Mouse (Mus musculus): ENCODE results near the gene Tmbim1.
"Not testable (repeated sequence)": the region's sequence is repeated elsewhere in the genome, so short reads cannot be mapped to it uniquely, and the experiment has no call there.

The Tmbim1 gene

DNA sequence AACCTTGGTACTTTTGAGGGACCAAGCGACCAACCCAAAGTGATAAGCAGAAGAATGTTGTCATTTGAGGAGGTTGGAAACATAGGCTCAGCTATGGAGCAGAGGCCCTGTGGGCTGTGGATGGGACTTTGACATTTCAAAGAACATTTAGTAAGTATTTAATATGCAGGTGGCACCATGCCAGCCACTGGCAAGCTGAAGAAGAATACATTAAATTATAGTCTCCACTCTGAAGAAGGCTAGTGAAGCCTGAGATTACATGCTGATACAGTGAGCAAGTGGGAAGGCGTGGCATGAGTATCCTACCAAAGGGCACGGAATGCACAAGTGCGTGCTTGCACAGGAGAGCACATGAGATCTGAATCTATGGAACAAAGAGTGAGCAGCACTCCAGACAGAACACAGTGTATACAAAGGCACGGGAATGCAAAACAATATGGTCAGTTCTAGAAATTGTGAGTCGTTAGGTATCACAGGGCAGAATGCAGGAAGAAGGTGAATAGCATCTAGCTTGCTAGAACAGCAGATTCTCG lies 24.5 kb upstream of the Tmbim1 start:
- no peak for DNase-seq (ENCODE audit: low read depth, low spot score)

DNA sequence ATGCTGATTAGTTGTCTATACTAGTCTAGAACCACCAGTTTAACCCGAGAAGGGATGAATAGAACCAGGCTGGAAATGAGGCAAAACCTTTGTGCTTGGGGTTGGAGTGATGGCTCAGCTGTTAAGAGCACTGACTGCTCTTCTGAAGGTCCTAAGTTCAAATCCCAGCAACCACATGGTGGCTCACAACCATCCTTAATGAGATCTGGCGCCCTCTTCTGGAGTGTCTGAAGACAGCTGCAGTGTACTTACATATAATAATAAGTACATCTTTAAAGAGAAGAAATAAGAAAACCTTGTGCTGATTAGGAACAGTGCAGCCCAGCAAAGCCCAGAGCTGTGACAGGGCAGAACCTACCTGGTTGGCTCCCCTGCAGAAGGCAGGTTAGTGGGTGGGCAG lies 21.5 kb upstream of the Tmbim1 start:
- DNase-seq (ENCODE audit: low read depth, low spot score): not testable (repeated sequence)

DNA sequence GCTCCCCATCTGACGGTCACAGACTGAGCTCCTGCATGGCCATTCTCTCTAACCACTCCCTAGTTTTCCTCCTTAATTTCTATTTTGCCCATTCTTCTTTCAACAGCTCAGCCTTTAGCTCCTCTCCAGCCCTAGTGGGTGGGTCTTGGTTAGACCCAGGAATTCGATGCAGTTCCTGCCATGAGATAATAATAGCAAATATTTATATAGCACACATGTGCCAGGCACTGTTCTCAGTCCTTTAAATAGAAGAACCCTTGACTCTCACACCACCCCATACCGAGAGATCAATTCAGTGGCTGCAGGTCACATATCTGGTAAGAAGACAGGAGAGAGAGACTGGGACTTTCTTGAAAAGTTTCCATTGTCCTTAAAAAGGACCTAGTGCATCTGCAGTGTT lies 16.0 kb upstream of the Tmbim1 start:
- no peak for DNase-seq (ENCODE audit: low read depth, low spot score)

DNA sequence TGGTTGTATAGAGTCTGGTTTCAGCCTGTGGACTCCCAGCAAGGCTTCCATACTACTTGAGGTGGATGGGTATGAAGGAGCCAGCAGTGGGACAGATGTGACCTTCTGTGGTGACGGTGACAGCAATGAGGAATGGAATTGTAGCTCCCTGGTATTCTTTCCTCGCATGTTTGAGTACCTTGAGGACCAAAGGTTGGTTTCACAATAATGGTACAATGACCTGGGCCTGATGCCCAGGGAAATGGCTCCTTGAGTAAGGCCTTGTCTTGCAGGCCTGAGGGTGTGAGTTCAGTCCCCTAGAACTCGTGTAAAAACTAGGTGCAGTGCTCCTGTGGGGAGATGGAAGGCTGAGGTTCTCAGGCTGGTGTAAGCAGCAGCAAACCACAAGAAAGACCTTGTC lies 13.3 kb upstream of the Tmbim1 start:
- no peak for DNase-seq (ENCODE audit: low read depth, low spot score)

DNA sequence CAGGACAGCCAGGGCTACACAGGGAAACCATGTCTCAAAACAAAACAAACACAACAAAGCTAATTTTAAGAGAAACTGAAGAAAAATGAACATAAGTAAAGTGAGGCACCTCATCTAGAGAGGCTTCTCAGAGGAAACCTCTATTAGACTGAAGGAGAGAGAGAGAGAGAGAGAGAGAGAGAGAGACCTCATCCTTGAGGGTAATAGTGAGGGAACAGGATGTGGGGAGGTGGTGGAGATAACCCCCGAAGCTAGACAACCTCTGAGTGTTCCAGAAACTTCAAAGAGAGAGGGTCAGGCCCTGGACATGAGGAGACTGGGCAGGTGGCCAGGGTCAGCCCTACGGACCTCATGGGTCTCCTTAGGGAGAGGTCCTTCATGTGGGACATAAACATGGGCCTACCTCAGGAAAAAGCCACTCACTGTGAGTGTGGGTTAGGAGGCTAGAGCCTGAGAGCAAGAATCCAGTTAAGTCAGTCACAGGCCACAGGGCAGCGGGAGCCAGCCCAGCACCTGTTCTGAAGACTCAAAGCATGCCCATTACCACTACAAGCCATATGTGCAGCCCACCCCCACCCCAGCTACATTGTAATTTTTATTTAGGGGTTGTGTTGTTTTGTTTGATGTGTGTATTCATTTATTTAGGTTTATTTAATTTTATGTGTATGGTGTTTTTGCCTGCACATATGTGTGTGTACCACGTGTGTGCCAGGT lies 10.8 kb upstream of the Tmbim1 start:
- no peak for DNase-seq (ENCODE audit: low read depth, low spot score)

DNA sequence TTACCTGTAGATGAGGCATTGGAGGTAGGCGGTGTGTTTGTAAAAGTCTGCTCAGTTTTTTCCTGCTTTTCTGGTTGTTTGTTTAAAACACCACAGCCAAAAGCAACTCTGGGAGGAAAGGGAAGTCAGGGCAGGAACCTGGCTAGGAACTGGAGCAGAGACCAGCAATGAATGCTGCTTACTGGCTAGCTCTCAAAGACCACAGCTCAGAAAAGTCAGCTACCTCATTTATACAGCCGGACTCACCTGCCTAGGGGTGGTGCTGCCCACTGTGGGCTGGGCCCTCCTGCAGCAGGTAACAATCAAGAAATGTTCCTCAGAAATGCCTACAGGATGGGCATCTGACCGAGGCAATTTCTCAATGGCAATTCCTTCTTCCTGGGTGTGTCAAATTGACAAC lies 9.4 kb upstream of the Tmbim1 start:
- no peak for DNase-seq (ENCODE audit: low read depth, low spot score)

DNA sequence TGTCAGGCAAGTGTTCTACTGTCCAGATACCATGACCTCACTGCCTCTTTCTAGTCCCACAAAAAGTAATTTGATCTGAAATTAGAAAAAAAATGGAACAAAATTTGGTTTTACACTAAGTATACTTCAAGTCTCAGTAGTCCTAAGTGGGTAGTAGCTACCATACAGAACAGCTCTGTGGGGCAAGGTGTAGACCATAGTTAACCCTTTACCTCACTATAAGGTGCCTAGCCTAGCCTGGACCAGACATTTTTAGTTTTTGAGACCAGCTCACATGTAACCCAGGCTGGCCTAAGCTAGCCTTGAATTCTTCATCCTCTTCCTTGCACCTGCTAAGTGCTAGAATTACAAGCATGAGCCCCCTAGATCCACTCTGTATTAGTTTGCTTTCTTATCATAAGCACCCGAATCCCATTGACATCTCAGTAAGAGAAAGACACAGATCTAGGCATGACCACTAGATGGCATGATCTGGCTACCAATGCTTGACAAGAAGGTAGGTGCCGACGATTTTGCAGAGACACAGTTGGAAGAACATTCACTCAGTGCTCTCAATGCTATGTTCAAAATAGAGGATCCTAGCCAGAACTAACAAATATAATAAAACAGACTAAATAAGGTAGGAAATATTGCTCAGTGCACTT lies 7.7 kb upstream of the Tmbim1 start:
- peak; percentile 79 for DNase-seq (ENCODE audit: low read depth, low spot score)

DNA sequence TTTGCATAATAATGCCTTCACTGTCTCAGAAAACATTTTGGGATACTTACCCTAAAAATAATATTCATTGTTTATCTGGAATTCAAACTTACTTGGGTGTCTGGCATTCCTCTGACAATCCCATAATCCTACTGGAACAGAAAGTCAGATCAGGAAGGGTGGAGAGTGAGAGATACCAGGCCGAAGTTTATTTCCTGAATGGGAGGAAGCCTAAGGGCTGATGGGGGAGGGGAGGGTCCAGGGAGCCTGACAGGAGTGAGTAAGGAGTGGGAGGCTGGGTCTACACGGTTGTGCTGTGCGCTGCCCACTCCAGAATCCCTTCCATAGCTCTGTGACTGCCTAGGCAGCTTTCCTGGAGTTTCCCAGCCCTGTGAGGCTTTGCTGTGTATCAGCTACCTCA lies 4.3 kb upstream of the Tmbim1 start:
- DNase-seq (ENCODE audit: low read depth, low spot score): no peak

DNA sequence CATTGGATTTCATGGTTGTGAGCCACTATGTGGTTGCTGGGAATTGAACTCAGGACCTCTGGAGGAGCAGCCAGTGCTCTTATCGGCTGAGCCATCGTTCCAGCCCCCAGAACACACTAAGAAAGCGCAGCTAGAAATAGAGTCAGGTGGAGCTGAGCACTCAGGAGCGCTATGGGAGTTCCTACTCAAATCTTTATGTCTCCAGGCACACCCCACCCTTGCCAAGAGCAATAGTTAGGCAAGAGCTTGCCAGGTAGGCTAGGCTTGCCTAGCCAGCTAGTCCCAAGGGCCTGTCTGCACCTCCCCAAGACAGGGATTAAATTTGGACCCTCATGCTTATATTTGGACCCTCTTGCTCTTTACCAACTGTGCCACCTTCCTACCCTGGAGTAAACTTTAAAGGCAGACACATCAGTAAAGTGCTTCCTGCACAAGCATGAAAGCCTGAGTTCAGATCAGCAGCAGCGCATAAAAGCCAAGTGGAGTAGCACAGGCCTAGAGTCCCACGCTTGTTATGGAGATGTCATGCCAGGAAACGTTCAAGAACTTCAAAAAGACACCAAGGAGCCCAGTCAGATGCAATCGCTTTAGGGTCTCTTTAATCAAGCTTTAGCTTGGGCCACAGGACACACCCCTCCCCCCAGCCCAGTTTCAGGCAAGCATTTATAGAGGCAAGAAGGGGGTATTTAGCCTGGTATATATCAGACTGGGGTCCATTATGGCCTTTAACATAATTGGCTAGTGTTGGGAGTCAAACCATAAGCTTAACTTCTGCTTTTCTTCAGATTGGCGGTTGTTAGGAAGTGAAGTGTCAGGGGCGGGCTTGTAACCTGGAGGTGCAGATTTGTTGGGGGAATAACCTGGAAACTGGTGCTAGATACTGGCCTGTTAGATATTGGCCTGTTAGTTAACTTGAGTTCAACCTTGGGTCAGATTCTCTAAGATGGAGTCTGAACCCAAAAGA lies 2.9 kb upstream of the Tmbim1 start:
- no peak for DNase-seq (ENCODE audit: low read depth, low spot score)

DNA sequence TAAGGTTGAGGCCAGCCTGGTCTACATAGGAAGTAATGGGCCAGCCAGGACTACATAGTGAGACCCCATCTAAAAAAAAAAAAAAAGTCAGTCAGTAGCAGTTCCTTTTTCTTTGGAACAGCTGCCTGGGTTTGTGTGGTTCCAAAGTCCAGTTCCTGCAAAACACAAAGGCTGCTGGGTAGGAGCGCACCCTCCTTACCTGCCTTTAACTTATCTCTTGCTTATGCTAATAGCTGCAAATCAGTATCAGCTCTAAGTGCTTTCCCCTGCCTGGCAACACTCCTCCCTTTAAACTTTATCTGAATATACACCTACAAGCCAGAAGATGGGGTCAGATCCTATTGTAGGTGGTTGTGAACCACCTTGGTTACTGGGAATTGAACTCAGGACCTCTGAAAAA lies 1.7 kb upstream of the Tmbim1 start:
- DNase-seq (ENCODE audit: low read depth, low spot score): no peak

DNA sequence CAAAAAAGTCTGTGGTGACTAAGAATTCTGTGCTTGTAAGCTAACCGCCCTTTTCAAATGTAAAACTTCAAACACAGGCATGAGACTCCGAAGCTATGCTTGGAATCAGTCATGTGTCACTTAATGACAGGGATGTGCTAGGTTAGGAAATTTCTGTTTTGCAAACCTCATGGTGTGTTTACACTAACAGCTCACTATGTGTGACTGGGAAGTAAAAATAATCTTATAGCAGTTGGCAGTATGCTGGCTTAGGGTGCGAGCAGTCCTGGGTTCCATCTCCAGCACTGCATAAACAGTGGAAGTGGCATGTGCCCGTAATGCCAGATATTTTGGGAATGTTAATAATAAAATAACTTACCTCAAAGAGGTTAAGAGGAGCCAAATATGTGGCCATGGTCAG lies 476 bp downstream of the Tmbim1 start:
- no peak for DNase-seq (ENCODE audit: low read depth, low spot score)

DNA sequence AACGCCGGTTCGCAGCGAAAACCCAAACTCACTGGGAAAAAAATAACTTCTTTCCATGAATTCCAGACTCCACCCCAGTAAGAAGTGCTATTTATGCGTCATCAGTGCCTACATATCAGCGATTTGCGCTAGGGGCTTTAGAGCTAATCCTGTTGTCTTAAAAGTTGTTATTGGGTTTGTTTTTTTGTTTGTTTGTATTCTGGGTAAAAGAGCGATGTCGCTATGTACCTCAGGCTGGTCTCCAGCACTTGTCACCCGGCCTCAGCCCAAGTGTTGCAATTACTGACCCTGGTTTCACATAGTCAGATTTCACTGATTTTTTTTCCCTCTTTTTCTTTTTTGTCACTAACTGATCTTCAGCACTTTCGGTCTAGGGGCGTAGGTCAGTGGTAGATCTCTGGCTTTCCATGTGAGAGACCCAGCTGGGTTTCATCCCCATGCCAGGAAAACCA lies 1.1 kb downstream of the Tmbim1 start:
- DNase-seq (ENCODE audit: low read depth, low spot score): no peak

DNA sequence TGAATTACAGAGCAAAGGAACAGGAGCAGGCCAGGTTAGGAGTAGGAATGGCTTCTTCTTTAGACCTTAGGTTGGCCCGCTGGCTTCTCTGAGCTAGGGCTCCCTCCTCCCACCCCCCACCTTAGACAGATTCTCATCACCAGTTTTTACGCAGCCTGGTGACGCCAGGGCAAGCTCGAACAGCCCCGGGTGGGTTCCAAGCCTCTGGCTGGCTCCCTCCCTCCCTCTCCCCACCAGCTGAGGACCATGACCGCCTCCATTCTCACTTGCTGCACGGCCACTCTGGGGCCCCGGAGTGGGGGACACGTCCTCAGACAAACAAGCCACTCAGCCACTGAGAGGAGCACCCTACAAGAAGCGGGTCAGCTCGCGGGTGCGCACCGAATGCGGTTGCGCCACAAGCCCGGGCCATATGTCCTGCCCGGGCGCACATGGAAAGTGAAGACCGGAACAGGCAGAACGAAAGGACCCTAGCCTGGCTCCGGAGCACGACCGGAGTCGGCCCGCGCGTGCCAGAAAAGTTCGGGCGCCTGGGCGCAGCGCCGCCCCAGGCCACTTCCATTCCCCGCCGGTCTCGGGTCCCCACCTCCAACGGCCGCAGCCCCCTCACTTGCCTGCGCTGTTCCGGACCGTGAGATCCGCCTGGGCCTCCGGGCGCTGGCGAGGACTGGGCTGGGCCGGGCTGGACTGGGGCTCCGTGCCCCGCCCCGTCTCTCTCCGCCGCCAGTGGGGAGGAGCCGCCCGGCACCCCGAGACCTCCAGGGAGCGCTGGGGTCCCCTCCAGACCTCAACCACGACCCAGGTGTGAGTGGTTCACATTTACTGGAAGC lies 1.7 kb downstream of the Tmbim1 start:
- peak; percentile 47 for DNase-seq (ENCODE audit: low read depth, low spot score)

DNA sequence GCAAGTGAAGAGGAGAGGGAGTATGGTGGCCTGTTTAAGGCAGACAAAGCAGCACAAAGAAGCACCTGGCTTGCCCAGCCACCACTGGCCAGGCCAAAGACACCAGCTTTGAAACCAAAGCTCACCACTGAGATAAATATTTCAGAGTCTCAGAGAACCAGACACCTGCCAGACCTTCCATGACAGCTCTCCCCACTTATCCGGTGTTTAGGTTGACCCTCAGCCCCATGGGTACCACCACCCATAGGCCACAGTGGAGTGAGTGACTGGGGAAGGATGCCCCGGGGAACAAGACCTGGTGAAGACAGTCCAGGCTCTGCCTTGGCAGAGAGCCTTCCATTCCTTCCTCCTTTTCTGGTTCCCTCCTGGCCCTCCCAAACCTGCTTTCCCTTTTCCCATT lies 2.6 kb downstream of the Tmbim1 start:
- DNase-seq (ENCODE audit: low read depth, low spot score): no peak

DNA sequence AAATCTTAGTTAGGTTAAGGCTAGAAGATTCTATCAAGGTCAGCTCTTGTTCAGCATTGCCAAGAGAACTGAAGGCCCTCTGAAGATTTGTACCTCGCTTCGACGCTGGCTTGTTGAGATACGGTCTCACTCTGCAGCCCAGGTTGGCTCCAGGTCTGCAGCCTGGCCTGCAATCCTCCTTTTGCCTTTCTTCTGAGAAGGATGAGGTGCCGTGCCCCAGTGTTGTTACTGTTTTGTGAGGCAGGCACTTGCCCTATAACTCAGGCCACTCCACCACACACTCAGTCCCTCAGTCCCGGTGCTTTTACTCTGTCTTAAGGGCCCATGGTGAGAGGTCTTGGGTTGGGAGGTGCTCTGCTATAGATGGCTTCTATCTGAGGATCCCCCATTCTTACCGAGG lies 3.2 kb downstream of the Tmbim1 start:
- DNase-seq (ENCODE audit: low read depth, low spot score): no peak

DNA sequence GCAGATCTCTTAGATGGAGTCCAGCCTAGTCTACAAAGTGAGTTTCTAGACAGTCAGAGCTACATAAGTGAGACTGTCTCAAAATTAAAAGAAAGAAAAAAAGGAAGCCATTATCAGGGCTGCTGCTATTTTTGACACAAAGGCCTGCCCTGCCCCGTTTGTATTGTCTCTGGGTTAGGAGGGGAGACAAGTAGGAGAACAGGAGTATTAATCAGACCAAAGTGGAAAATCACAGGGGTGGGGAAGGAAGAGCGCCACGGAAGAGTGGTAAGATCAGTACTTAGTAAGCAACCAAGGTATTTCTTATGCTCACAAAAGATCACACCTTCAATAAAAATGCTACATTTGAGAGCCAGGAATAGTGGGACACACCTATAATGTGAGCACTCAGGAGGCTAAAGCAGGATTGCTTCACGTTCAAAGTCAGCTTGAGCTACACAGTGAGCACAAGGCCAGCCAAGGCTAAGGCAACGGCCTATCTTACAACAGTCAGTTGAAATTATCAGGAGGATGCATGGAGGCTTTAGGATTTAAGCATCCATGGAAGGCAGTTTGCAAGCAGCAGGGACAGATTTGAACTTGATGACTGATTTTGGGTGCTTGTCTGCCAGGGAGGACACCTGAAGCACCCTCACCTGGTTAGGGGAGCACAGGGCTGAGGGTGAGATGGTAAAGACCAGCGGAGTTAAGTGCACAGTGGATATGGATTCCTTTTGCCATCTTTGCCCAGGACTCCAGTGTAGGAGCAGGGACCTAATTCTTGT lies 4.9 kb downstream of the Tmbim1 start:
- DNase-seq (ENCODE audit: low read depth, low spot score): no peak

DNA sequence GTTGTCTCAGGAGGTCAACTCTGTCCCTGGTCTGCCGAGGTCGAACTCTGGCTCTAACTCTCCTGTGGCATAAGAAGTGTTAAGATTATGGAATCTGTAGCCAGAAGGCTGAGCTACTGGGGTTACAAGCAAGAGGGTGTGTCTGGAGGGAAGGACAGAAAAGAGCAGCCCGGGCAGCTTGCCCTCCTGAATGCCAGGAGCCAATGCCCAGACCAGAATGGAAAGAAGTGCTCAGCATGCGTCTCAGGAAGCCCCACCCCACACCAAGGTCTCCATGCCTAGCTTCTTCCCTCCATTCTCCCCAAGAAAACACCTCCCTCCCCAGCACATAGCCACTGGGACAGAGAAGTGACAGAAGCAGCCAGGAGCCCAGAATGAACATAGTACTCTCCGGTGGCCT lies 6.4 kb downstream of the Tmbim1 start:
- no peak for DNase-seq (ENCODE audit: low read depth, low spot score)

DNA sequence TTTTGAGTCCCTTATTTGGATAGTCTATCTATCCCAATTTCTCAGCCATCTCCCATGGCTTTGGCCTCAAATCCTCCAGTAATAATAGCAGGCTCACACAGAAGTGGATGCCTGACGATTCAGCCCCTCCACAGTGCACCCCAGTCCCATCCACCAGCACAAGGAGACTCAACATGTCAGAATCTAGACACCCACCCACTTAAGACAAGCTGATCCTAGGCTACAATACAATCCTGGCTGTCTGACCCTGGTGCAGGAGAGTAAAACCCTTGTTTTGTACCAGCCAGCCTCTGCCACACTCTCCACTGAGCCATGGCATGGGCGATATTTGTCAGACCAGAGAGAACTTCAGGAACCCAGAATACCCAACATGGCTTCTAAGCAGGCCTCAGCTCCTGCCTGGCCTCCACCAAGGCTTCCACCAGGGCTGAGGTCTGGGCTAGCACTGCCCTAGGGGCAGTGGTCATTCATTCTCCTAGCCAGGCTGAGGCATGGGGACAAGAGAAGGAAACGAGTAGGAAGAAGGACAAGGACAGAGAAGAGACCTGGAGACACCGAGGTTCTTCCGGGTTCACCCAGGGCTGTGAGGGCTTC lies 7.2 kb downstream of the Tmbim1 start:
- DNase-seq (ENCODE audit: low read depth, low spot score): no peak

DNA sequence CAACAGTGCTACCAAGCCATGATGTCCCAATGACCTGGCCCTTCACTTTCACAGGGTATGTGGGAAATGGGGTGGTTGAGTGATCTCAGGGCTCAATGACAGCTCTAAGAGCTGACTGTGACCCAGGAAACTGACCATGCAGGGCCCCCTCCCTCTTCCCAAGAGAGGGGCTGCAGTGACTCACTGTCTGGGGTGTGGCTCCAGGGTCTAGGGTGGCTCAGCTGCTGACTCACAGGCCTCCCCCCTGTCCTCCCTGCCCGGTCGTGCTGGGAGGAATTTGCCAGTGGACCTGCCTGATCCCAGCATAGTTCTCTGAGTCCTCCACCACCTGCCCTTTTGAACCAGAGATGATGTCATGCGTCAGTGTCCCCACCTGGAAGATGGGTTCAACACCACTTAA lies 8.2 kb downstream of the Tmbim1 start:
- no peak for DNase-seq (ENCODE audit: low read depth, low spot score)

DNA sequence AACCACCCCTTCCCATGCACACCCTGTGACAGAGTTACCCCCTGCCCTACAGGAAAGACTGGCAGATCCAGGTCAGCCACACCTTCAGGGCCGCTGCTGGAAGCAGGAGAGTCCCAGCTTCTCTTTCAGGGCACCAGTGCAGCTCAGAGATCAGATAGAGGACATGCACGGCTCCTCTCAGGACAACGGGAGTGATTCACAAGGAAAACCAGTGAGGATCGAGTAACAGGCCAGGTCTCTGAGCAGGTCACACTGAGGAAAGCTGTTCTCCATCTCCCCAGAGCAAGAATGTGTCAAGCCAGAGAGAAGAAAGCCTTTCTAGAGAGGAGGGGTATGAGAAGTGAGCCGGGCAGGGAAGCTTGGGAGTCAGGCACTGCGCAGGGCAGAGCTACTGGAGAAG lies 8.9 kb downstream of the Tmbim1 start:
- DNase-seq (ENCODE audit: low read depth, low spot score): no peak
